Mouse (Mus musculus): ENCODE measurements around the gene Atp1a2. TPM values are rescaled to one million over a fixed set of nuclear protein-coding genes. Genes with fewer than 3 reads are reported as not detected.

The Atp1a2 gene
- polyA plus RNA-seq, 1 experiment from 2014 or later: 2.6 TPM

DNA sequence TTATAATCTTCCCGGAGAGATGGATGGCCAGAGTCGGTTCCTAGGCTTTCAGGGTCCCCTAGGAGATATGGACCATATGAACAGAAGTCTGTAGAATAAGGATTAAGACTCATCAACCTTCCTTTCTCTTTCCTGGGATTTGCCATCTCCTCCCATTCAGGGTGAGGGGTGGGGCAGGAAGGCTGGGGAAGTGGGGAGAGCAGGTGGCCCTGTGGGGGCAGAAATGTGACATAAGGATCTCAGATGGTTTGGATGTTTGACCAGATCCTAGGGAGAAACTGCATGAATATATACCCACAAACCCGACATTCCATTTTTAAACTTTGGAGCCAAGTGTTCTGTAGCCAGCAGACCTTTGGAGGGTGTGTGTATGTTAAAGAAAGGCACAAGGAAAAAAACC lies 30.2 kb upstream of the Atp1a2 start:
- WGBS: 85% methylated on average over 3 of the region's 3 CpGs
- Histone ChIP-seq H3K27ac (ENCODE audit: low read depth, low read length) (no peak overlapping the region), H3K27me3 (ENCODE audit: control insufficient read depth, insufficient read depth, low read length) (peaks cover 32% of the 10 kb centered on the region), H3K4me1 (replicated peaks; ENCODE audit: control insufficient read depth, insufficient read depth, low read length) (peaks cover 9% of the 10 kb centered on the region), H3K36me3 (ENCODE audit: control insufficient read depth, insufficient read depth, low read length) (no peaks in the 10 kb centered on the region), H3K9ac (ENCODE audit: low read depth, low read length) (no peak overlapping the region), H3K4me3 (ENCODE audit: low read depth, low read length) (no peak overlapping the region), H3K9me3 (ENCODE audit: control insufficient read depth, low read length) (no peaks in the 10 kb centered on the region), H3K4me2 (replicated peaks; ENCODE audit: low read depth, low read length) (no peak overlapping the region)
- ATAC-seq (ENCODE audit: low FRiP score) (no peak), DNase-seq (ENCODE audit: low spot score) (no peak)

DNA sequence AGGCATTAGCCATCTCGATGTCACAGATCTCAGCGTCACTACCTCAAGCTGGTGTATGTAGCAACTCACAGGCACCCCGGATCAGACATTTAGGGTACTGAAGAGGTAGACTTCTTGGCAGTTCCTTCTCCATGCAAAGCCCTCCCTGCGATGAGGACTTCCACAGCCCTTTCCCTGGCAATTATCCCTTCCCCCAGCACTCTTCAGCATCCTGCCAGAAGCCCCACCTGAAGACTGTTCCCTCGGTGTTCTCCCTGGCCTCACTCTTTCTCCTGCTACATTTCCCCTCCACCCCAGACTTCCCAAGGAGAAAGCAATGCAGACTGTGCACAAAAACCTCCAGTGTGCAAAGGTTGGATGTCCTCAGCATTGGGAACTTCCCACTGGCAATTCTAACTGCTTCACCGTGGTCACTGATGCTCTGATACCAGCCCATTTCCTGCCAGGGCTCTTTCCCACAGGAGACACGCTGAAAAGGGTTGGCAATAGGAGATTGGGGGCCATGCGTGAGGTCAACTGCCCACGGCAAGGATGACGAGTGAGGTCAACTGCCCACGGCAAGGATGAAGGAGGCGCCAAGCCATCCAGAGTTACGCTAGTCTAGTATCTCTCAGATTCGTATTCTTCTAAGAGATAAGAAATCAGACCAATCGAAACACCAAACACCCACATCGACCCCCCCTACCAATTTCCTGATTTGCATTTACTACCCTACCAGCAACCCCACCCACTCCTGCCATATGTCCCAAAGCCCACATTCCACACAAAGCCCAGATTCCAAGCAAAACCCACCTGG lies 29.5 kb upstream of the Atp1a2 start:
- Histone ChIP-seq H3K4me3 (ENCODE audit: low read depth, low read length) (no peak overlapping the region), H3K4me1 (replicated peaks; ENCODE audit: control insufficient read depth, insufficient read depth, low read length) (peaks cover 9% of the 10 kb centered on the region), H3K36me3 (ENCODE audit: control insufficient read depth, insufficient read depth, low read length) (no peaks in the 10 kb centered on the region), H3K27me3 (ENCODE audit: control insufficient read depth, insufficient read depth, low read length) (peaks cover 32% of the 10 kb centered on the region), H3K9me3 (ENCODE audit: control insufficient read depth, low read length) (no peaks in the 10 kb centered on the region), H3K4me2 (replicated peaks; ENCODE audit: low read depth, low read length) (no peak overlapping the region), H3K9ac (ENCODE audit: low read depth, low read length) (no peak overlapping the region), H3K27ac (ENCODE audit: low read depth, low read length) (no peak overlapping the region)
- no peak for DNase-seq (ENCODE audit: low spot score)
- WGBS: 88% methylated on average over 16 of the region's 16 CpGs
- ATAC-seq (ENCODE audit: low FRiP score): no peak

DNA sequence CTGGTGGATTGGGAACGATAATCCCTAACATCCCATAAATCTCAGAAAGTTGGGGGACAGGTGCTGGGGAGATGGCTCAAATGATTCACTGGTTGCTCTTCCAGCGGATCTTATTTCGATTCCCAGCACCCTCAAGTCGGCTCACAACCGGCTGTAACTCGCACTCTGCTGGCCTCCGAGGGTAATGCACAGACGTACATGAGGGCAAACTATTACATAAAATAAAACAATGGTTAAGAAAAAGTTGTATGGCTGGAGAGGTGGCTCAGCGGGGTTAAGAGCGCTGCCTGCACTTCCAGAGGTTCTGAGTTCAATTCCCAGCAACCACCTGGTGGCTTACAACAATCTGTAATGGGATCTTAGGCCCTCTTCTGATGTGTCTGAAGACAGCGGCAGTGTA lies 28.8 kb upstream of the Atp1a2 start:
- peak overlapping the region; percentile 69 for H3K4me2 ChIP-seq (replicated peaks; ENCODE audit: low read depth, low read length)
- H3K9me3 ChIP-seq (ENCODE audit: control insufficient read depth, low read length): no peaks in the 10 kb centered on the region
- ATAC-seq (ENCODE audit: low FRiP score) (no peak), DNase-seq (ENCODE audit: low spot score) (no peak)
- WGBS: 53% methylated on average over 11 of the region's 11 CpGs
- H3K27me3 ChIP-seq (ENCODE audit: control insufficient read depth, insufficient read depth, low read length): peaks cover 32% of the 10 kb centered on the region
- H3K9ac ChIP-seq (ENCODE audit: low read depth, low read length): peak overlapping the region; percentile 24; the same call in 1 of the 2 replicates
- peaks cover 9% of the 10 kb centered on the region for H3K4me1 ChIP-seq (replicated peaks; ENCODE audit: control insufficient read depth, insufficient read depth, low read length)
- H3K36me3 ChIP-seq (ENCODE audit: control insufficient read depth, insufficient read depth, low read length): no peaks in the 10 kb centered on the region
- H3K4me3 ChIP-seq (ENCODE audit: low read depth, low read length): peak overlapping the region; percentile 32; the same call in 1 of the 2 replicates
- H3K27ac ChIP-seq (ENCODE audit: low read depth, low read length): no peak overlapping the region

DNA sequence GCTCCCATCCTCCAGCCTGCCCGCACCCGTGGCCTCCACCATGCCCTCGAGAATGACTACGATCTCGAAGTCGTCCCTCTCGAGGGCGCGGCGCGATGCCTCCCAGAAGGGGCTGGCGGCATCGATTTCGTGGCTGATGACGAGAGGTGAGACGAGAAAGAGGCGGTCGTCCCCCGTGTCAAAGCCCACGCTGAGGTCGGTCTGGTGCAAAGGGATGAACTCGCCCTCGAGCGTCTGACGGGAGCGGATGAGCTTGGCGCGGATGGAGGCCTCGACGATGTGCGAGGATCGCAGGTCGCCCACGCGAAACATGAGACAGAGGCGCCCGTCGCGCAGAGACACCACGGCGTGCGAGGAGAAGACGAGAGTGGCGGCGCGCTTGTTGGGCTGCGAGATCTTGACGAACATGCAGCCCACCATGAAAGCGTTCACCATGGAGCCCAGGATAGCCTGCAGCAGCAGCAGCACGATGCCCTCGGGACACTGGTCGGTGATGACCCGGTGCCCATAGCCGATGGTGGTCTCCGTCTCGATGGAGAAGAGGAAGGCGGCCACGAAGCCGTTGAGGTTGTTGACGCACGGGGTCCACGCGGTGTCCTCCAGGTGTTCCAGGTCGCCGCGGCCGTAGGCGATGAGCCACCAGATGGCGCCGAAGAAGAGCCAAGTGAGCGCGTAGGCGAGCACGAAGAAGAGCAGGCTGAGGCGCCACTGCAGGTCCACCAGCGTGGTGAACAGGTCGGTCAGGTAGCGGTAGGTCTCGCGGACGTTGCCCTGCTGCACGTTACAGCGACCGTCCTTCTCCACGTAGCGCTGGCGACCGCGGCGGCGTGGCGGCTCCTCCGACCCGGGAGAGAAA lies 28.0 kb upstream of the Atp1a2 start:
- Histone ChIP-seq H3K4me3 (ENCODE audit: low read depth, low read length) (peak overlapping the region; percentile 32), H3K27ac (ENCODE audit: low read depth, low read length) (no peak overlapping the region), H3K27me3 (ENCODE audit: control insufficient read depth, insufficient read depth, low read length) (peaks cover 32% of the 10 kb centered on the region), H3K9me3 (ENCODE audit: control insufficient read depth, low read length) (no peaks in the 10 kb centered on the region), H3K4me1 (replicated peaks; ENCODE audit: control insufficient read depth, insufficient read depth, low read length) (peaks cover 9% of the 10 kb centered on the region), H3K36me3 (ENCODE audit: control insufficient read depth, insufficient read depth, low read length) (no peaks in the 10 kb centered on the region), H3K4me2 (replicated peaks; ENCODE audit: low read depth, low read length) (peak overlapping the region; percentile 69), H3K9ac (ENCODE audit: low read depth, low read length) (peak overlapping the region; percentile 24; the same call in 1 of the 2 replicates)
- peak; percentile 62 for ATAC-seq (ENCODE audit: low FRiP score)
- WGBS: 22% methylated on average over 94 of the region's 94 CpGs
- peak; percentile 78 for DNase-seq (ENCODE audit: low spot score)

DNA sequence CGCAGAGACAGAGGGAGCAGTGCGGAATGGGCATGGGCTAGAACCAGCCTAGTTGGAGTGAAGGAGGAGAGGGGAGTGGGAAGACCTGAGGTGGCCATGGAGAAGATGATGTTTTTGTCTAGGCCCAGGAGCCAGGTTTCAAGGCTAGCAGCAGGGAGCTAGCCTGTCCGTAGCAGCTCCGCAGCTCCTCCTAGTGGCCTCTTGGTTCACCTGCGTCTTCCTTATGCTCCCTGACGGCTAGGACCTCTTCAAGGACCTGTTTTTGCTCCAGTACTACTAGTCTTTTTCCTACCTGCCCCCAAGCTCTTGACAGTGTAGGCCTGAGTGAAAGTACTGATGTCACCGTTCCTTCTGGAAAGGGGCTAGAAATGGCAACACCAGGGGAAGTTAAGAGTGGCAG lies 26.9 kb upstream of the Atp1a2 start:
- H3K4me3 ChIP-seq (ENCODE audit: low read depth, low read length): no peak overlapping the region
- no peak overlapping the region for H3K27ac ChIP-seq (ENCODE audit: low read depth, low read length)
- ATAC-seq (ENCODE audit: low FRiP score) (peak; percentile 13; the same call in 1 of the 2 replicates), DNase-seq (ENCODE audit: low spot score) (peak; percentile 92)
- no peak overlapping the region for H3K9ac ChIP-seq (ENCODE audit: low read depth, low read length)
- H3K4me1 ChIP-seq (replicated peaks; ENCODE audit: control insufficient read depth, insufficient read depth, low read length): peaks cover 9% of the 10 kb centered on the region
- WGBS: 9% methylated on average over 7 of the region's 7 CpGs
- peaks cover 29% of the 10 kb centered on the region for H3K27me3 ChIP-seq (ENCODE audit: control insufficient read depth, insufficient read depth, low read length)
- H3K4me2 ChIP-seq (replicated peaks; ENCODE audit: low read depth, low read length): no peak overlapping the region
- H3K9me3 ChIP-seq (ENCODE audit: control insufficient read depth, low read length): no peaks in the 10 kb centered on the region
- H3K36me3 ChIP-seq (ENCODE audit: control insufficient read depth, insufficient read depth, low read length): no peaks in the 10 kb centered on the region

DNA sequence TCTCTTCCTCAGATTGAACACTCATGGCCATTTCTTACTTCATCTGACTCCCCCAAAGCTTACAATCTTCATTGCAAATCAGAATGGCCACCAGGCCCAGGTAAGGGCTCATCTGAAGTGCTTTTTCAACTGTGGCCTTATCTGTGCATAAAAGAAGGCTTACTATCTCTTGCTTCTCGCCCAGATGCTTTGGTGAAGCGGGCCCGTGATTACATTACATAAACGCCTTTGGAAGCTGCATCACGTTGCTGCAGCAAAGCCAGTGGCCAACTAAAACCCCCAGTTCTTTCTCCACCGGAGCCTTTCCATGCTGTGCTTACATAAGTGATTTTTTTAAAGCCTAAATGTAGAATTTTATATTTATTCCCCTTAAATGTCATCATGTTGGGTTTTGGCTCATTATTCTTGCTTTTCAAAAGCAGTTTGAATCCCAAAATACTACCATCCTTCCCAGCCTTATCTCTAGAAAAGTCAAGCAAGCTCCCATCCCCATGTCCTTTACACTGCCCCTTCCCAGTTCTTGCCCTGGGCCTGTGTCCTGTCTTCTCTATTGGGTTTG lies 26.0 kb upstream of the Atp1a2 start:
- Histone ChIP-seq H3K4me1 (replicated peaks; ENCODE audit: control insufficient read depth, insufficient read depth, low read length) (peaks cover 2% of the 10 kb centered on the region), H3K36me3 (ENCODE audit: control insufficient read depth, insufficient read depth, low read length) (no peaks in the 10 kb centered on the region), H3K9ac (ENCODE audit: low read depth, low read length) (0 out of 2 replicates have a peak overlapping the region, but pooled peaks have one; percentile 15), H3K27me3 (ENCODE audit: control insufficient read depth, insufficient read depth, low read length) (peaks cover 29% of the 10 kb centered on the region), H3K27ac (ENCODE audit: low read depth, low read length) (peak overlapping the region; percentile 13; the same call in 1 of the 2 replicates), H3K4me3 (ENCODE audit: low read depth, low read length) (no peak overlapping the region), H3K9me3 (ENCODE audit: control insufficient read depth, low read length) (no peaks in the 10 kb centered on the region), H3K4me2 (replicated peaks; ENCODE audit: low read depth, low read length) (no peak overlapping the region)
- ATAC-seq (ENCODE audit: low FRiP score): no peak
- no peak for DNase-seq (ENCODE audit: low spot score)
- WGBS: 63% methylated on average over 6 of the region's 6 CpGs

DNA sequence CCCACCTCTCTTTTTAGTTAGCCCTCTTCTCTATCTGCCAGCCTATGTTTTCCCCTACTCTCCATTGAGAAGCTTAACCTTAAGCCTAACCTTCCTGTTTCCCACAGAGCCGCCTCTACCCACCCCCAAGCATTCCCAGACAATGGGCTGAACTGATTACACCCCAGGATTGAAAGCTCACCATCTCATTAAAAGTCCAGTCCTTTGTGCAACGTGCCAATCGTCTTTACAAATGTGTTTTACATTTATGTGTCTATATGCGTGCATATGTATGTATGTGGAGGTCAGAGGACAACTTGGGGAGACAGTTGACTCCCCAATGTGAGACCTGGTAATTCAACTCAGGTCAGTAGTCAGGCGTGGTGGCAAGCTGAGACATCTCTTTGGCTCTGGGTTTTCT lies 25.4 kb upstream of the Atp1a2 start:
- H3K4me3 ChIP-seq (ENCODE audit: low read depth, low read length): no peak overlapping the region
- DNase-seq (ENCODE audit: low spot score) (no peak), ATAC-seq (ENCODE audit: low FRiP score) (no peak)
- peak overlapping the region; percentile 13; the same call in 1 of the 2 replicates for H3K27ac ChIP-seq (ENCODE audit: low read depth, low read length)
- H3K27me3 ChIP-seq (ENCODE audit: control insufficient read depth, insufficient read depth, low read length): peaks cover 27% of the 10 kb centered on the region
- no peaks in the 10 kb centered on the region for H3K36me3 ChIP-seq (ENCODE audit: control insufficient read depth, insufficient read depth, low read length)
- H3K4me2 ChIP-seq (replicated peaks; ENCODE audit: low read depth, low read length): no peak overlapping the region
- no peaks in the 10 kb centered on the region for H3K9me3 ChIP-seq (ENCODE audit: control insufficient read depth, low read length)
- H3K9ac ChIP-seq (ENCODE audit: low read depth, low read length): no peak overlapping the region
- H3K4me1 ChIP-seq (replicated peaks; ENCODE audit: control insufficient read depth, insufficient read depth, low read length): peaks cover 7% of the 10 kb centered on the region
- WGBS: 19% methylated on average over 5 of the region's 5 CpGs

DNA sequence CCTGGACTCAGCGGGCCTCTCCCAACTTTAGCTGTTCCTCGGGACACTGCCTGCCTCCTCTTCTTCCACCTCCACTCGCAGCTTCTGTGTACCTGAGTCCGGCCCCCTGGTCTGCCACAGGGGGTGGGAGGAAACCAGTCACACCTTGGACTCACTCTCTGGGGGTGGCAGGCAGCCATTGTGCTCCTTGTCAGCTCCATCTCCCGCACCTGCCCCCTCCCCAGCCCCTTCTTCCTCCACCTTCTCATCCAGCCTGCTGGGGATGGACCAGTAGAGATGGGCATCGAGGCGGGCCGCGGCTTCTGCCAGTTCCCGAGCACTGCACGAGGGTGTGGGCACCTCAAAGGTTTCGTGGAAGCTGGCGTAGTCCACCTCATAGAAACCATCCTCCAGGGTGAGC lies 24.9 kb upstream of the Atp1a2 start:
- Histone ChIP-seq H3K4me2 (replicated peaks; ENCODE audit: low read depth, low read length) (no peak overlapping the region), H3K9ac (ENCODE audit: low read depth, low read length) (no peak overlapping the region), H3K4me3 (ENCODE audit: low read depth, low read length) (no peak overlapping the region), H3K9me3 (ENCODE audit: control insufficient read depth, low read length) (no peaks in the 10 kb centered on the region), H3K27ac (ENCODE audit: low read depth, low read length) (no peak overlapping the region), H3K27me3 (ENCODE audit: control insufficient read depth, insufficient read depth, low read length) (peaks cover 26% of the 10 kb centered on the region), H3K36me3 (ENCODE audit: control insufficient read depth, insufficient read depth, low read length) (no peaks in the 10 kb centered on the region), H3K4me1 (replicated peaks; ENCODE audit: control insufficient read depth, insufficient read depth, low read length) (peaks cover 8% of the 10 kb centered on the region)
- ATAC-seq (ENCODE audit: low FRiP score) (no peak), DNase-seq (ENCODE audit: low spot score) (no peak)
- 60% methylated on average over 13 of the region's 13 CpGs for WGBS

Data from hindbrain, embryonic 11.5 days (tissue).